Mouse (Mus musculus) liver, embryonic 11.5 days (tissue): ENCODE results near the gene Prex1. TPM values are rescaled to one million over a fixed set of nuclear protein-coding genes. Genes with fewer than 3 reads are reported as not detected.

ENCODE experiments used
- ATAC-seq: fragments of 200-750 bp; cut with Nextera tagmentation; replicated peaks from 2 replicates; pipeline ENCODE4 v1.8.0; 2017; ENCODE audit warnings: moderate number of reproducible peaks, mild to moderate bottlenecking, moderate TSS enrichment, moderate library complexity; ENCODE audit not compliant: low FRiP score
- DNase-seq: peaks from one replicate; pipeline ENCODE4 v3.0.0-alpha.2; 2017; ENCODE audit warnings: low spot score
- H3K27ac ChIP-seq: fragments of 300-500 bp; sonication (generic); 2 replicates; pipeline ENCODE4 v1.5.1; 2014; ENCODE audit warnings: mild to moderate bottlenecking, low read depth, low read length, control low read depth
- H3K27me3 ChIP-seq: fragments of 300-500 bp; sonication (generic); replicated peaks from 2 replicates; pipeline ENCODE4 v1.6.1; 2014; ENCODE audit warnings: low read length, mixed read lengths; ENCODE audit not compliant: control insufficient read depth, insufficient read depth
- H3K36me3 ChIP-seq: fragments of 300-500 bp; sonication (generic); 2 replicates; pipeline ENCODE4 v1.6.1; 2014; ENCODE audit warnings: mild to moderate bottlenecking, low read length, moderate library complexity, mixed read lengths; ENCODE audit not compliant: control insufficient read depth, insufficient read depth
- H3K4me1 ChIP-seq: fragments of 300-500 bp; sonication (generic); replicated peaks from 2 replicates; pipeline ENCODE4 v1.6.1; 2014; ENCODE audit warnings: low read length, mixed read lengths; ENCODE audit not compliant: control insufficient read depth, insufficient read depth
- H3K4me2 ChIP-seq: fragments of 300-500 bp; sonication (generic); 2 replicates; pipeline ENCODE4 v1.6.1; 2014; ENCODE audit warnings: mild to moderate bottlenecking, control low read depth, moderate library complexity
- H3K4me3 ChIP-seq: fragments of 300-500 bp; sonication (generic); 2 replicates; pipeline ENCODE4 v1.5.1; 2014; ENCODE audit warnings: low read depth, low read length, control low read depth
- H3K9ac ChIP-seq: fragments of 300-500 bp; sonication (generic); 2 replicates; pipeline ENCODE4 v1.6.1; 2014; ENCODE audit warnings: low read depth, low read length, control low read depth
- H3K9me3 ChIP-seq: fragments of 300-500 bp; sonication (generic); 2 replicates; pipeline ENCODE4 v1.6.1; 2016; ENCODE audit warnings: low read length, inconsistent platforms, mixed read lengths; ENCODE audit not compliant: control insufficient read depth
- WGBS: fragments of 180-500 bp; shearing (Covaris S2); extraction: QIAGEN DNeasy Blood & Tissue Kit; methylation state at CpG from one replicate; pipeline ENCODE4 v1.1.7; 2014; 5-methylcytosine and 5-hydroxymethylcytosine counted together
- polyA plus RNA-seq: library from polyadenylated mRNA; unstranded; fragments of >200 nt; fragmentation: Nextera tagmentation; extraction: Ambion mirVana; gene quantifications from 2 replicates; pipeline ENCODE4 v1.2.1, GENCODE M21; 2014

Gene Prex1
- polyA plus RNA-seq, 1 experiment from 2014 or later = 16.1 TPM

- Histone ChIP-seq H3K9me3 (no peaks in the 10 kb centered on the region), H3K4me3 (no peak overlapping the region), H3K36me3 (no peaks in the 10 kb centered on the region), H3K4me1 (no peaks in the 10 kb centered on the region; the same call in 1 of the 2 replicates), H3K4me2 (no peak overlapping the region), H3K27ac (no peak overlapping the region), H3K9ac (no peak overlapping the region), H3K27me3 (no peaks in the 10 kb centered on the region)
- DNase-seq = no peak
- WGBS = 56% methylated on average over 5 of the region's 5 CpGs
- no peak for ATAC-seq
Observed at GRCm38 (mm10) chr2:166610271-166610670, 103.4 kb downstream of the Prex1 start.

GRCm38 (mm10) chr2:166608509-166608908 lies 105.1 kb downstream of the Prex1 start:
- Histone ChIP-seq H3K36me3 (no peaks in the 10 kb centered on the region), H3K27ac (no peak overlapping the region), H3K27me3 (no peaks in the 10 kb centered on the region), H3K4me3 (no peak overlapping the region), H3K4me2 (no peak overlapping the region), H3K4me1 (no peaks in the 10 kb centered on the region; the same call in 1 of the 2 replicates), H3K9me3 (no peaks in the 10 kb centered on the region), H3K9ac (no peak overlapping the region; the same call in 1 of the 2 replicates)
- DNase-seq (no peak), ATAC-seq (no peak)
- 55% methylated on average over 8 of the region's 8 CpGs for WGBS

- Histone ChIP-seq H3K4me1 (no peaks in the 10 kb centered on the region; the same call in 1 of the 2 replicates), H3K9ac (no peak overlapping the region), H3K9me3 (no peaks in the 10 kb centered on the region), H3K27ac (no peak overlapping the region), H3K4me2 (no peak overlapping the region), H3K27me3 (no peaks in the 10 kb centered on the region), H3K4me3 (no peak overlapping the region), H3K36me3 (no peaks in the 10 kb centered on the region)
- WGBS = 83% methylated on average over 17 of the region's 17 CpGs
- DNase-seq (no peak), ATAC-seq (no peak)
Observed at GRCm38 (mm10) chr2:166606481-166607245, 107.0 kb downstream of the Prex1 start.

GRCm38 (mm10) chr2:166606053-166606452 lies 107.6 kb downstream of the Prex1 start:
- Histone ChIP-seq H3K27ac (no peak overlapping the region), H3K9me3 (no peaks in the 10 kb centered on the region), H3K9ac (no peak overlapping the region), H3K4me3 (no peak overlapping the region), H3K4me2 (no peak overlapping the region), H3K27me3 (no peaks in the 10 kb centered on the region), H3K4me1 (no peaks in the 10 kb centered on the region; the same call in 1 of the 2 replicates), H3K36me3 (no peaks in the 10 kb centered on the region)
- ATAC-seq = no peak
- WGBS = 65% methylated on average over 6 of the region's 6 CpGs
- no peak for DNase-seq

- Histone ChIP-seq H3K4me1 (no peaks in the 10 kb centered on the region; the same call in 1 of the 2 replicates), H3K9me3 (no peaks in the 10 kb centered on the region), H3K27me3 (no peaks in the 10 kb centered on the region), H3K4me3 (no peak overlapping the region), H3K9ac (no peak overlapping the region), H3K4me2 (no peak overlapping the region), H3K36me3 (no peaks in the 10 kb centered on the region), H3K27ac (no peak overlapping the region)
- 76% methylated on average over 12 of the region's 12 CpGs for WGBS
- DNase-seq (no peak), ATAC-seq (no peak)
Observed at GRCm38 (mm10) chr2:166605164-166605831, 108.3 kb downstream of the Prex1 start.

- ATAC-seq (no peak), DNase-seq (no peak)
- 86% methylated on average over 3 of the region's 3 CpGs for WGBS
- Histone ChIP-seq H3K4me1 (no peaks in the 10 kb centered on the region; the same call in 1 of the 2 replicates), H3K36me3 (no peaks in the 10 kb centered on the region), H3K4me3 (no peak overlapping the region), H3K9ac (no peak overlapping the region), H3K27me3 (no peaks in the 10 kb centered on the region), H3K4me2 (no peak overlapping the region), H3K9me3 (no peaks in the 10 kb centered on the region), H3K27ac (no peak overlapping the region)
Observed at GRCm38 (mm10) chr2:166602948-166603347, 110.7 kb downstream of the Prex1 start.

- Histone ChIP-seq H3K36me3 (no peaks in the 10 kb centered on the region), H3K4me3 (no peak overlapping the region), H3K9me3 (no peaks in the 10 kb centered on the region), H3K4me1 (no peaks in the 10 kb centered on the region), H3K27ac (no peak overlapping the region), H3K9ac (no peak overlapping the region), H3K27me3 (no peaks in the 10 kb centered on the region), H3K4me2 (no peak overlapping the region)
- WGBS = 89% methylated on average over 18 of the region's 18 CpGs
- ATAC-seq = no peak
- no peak for DNase-seq
Observed at GRCm38 (mm10) chr2:166601420-166601819, 112.2 kb downstream of the Prex1 start.

GRCm38 (mm10) chr2:166598453-166599155 lies 115.0 kb downstream of the Prex1 start:
- 82% methylated on average over 12 of the region's 12 CpGs for WGBS
- no peak for ATAC-seq
- H3K9ac ChIP-seq = no peak overlapping the region
- H3K9me3 ChIP-seq = no peaks in the 10 kb centered on the region
- H3K27me3 ChIP-seq = no peaks in the 10 kb centered on the region
- no peak for DNase-seq
- no peak overlapping the region for H3K4me3 ChIP-seq
- H3K36me3 ChIP-seq = no peaks in the 10 kb centered on the region
- H3K27ac ChIP-seq = no peak overlapping the region
- H3K4me2 ChIP-seq = no peak overlapping the region
- no peaks in the 10 kb centered on the region for H3K4me1 ChIP-seq
